Mouse (Mus musculus) cortical plate, adult 2 months (tissue): Measurements from ENCODE around the gene Bcor.

Experiments used
- CTCF ChIP-seq: fragments of 200-500 bp; IDR thresholded peaks from 2 replicates; pipeline ENCODE4 v1.5.1; 2011; ENCODE audit warnings: mild to moderate bottlenecking, control low read depth, low read length; ENCODE audit not compliant: insufficient read depth; ENCODE audit errors: extremely low read depth
- POLR2A ChIP-seq: fragments of 200-500 bp; IDR thresholded peaks from 2 replicates; pipeline ENCODE4 v1.6.1; 2011; ENCODE audit warnings: mild to moderate bottlenecking, low read length, control low read depth; ENCODE audit not compliant: insufficient read depth; ENCODE audit errors: extremely low read depth

- TF ChIP-seq POLR2A (no peak), CTCF (no peak)
Observed at GRCm38 (mm10) chrX:12003106-12003505, 157.0 kb downstream of the Bcor start.
